Mouse (Mus musculus) heart, embryonic 14.5 days (tissue): ENCODE results near the gene Poc1b. TPM values are rescaled to one million over a fixed set of nuclear protein-coding genes. Genes with fewer than 3 reads are reported as not detected.

Source experiments
- ATAC-seq: fragments of 200-750 bp; cut with Nextera tagmentation; 2 replicates; pipeline ENCODE4 v1.8.0; 2017; ENCODE audit warnings: low read depth, moderate TSS enrichment; ENCODE audit not compliant: insufficient number of reproducible peaks, insufficient read depth, low FRiP score
- H3K27ac ChIP-seq, 2 experiments: fragments of 200-500 bp in 1 of 2; fragments of 300-500 bp in 1 of 2; sonication (generic) in 1 of 2; replicated peaks in 1 of 2; 2 replicates each; pipeline ENCODE4 v1.5.1; 2012 to 2014; ENCODE audit warnings: low read depth in 2 of 2, low read length in 2 of 2, control low read depth in 1 of 2, mild to moderate bottlenecking in 1 of 2, mixed read lengths in 1 of 2; ENCODE audit not compliant: control insufficient read depth in 1 of 2, insufficient read depth in 1 of 2
- H3K27me3 ChIP-seq: fragments of 300-500 bp; sonication (generic); 2 replicates; pipeline ENCODE4 v1.6.1; 2014; ENCODE audit warnings: mild to moderate bottlenecking, low read length, control low read depth; ENCODE audit not compliant: control insufficient read depth, insufficient read depth
- H3K36me3 ChIP-seq: fragments of 300-500 bp; sonication (generic); 2 replicates; pipeline ENCODE4 v1.6.1; 2014; ENCODE audit warnings: mild to moderate bottlenecking, control low read depth, low read length, mixed read lengths; ENCODE audit not compliant: control insufficient read depth, insufficient read depth
- H3K4me1 ChIP-seq, 2 experiments: fragments of 200-500 bp in 1 of 2; fragments of 300-500 bp in 1 of 2; sonication (generic) in 1 of 2; 2 replicates each; pipeline ENCODE4 v1.6.1; 2012 to 2014; ENCODE audit warnings: low read length in 2 of 2, control low read depth in 1 of 2, mixed read lengths in 1 of 2; ENCODE audit not compliant: control insufficient read depth in 2 of 2, insufficient read depth in 2 of 2
- H3K4me2 ChIP-seq: fragments of 300-500 bp; sonication (generic); 2 replicates; pipeline ENCODE4 v1.6.1; 2014; ENCODE audit warnings: mild to moderate bottlenecking, low read length
- H3K4me3 ChIP-seq, 2 experiments: fragments of 200-500 bp in 1 of 2; fragments of 300-500 bp in 1 of 2; sonication (generic) in 1 of 2; 2 replicates each; pipeline ENCODE4 v1.5.1; 2012 to 2014; ENCODE audit warnings: low read length in 2 of 2, mild to moderate bottlenecking in 2 of 2, control low read depth in 1 of 2, low read depth in 1 of 2, moderate library complexity in 1 of 2; ENCODE audit not compliant: control insufficient read depth in 1 of 2, insufficient read depth in 1 of 2
- H3K9ac ChIP-seq: fragments of 300-500 bp; sonication (generic); 2 replicates; pipeline ENCODE4 v1.6.1; 2014; ENCODE audit warnings: mild to moderate bottlenecking, low read length
- H3K9me3 ChIP-seq: fragments of 300-500 bp; sonication (generic); 2 replicates; pipeline ENCODE4 v1.6.1; 2016; ENCODE audit warnings: low read length, control low read depth; ENCODE audit not compliant: control insufficient read depth
- WGBS: fragments of 180-500 bp; shearing (Covaris S2); extraction: QIAGEN DNeasy Blood & Tissue Kit; methylation state at CpG from one replicate; pipeline ENCODE4 v1.1.7; 2014; 5-methylcytosine and 5-hydroxymethylcytosine counted together
- polyA plus RNA-seq: library from polyadenylated mRNA; unstranded; fragments of >200 nt; fragmentation: Nextera tagmentation; extraction: Ambion mirVana; gene quantifications from 2 replicates; pipeline ENCODE4 v1.2.1, GENCODE M21; 2014

Poc1b gene
- polyA plus RNA-seq, 1 experiment from 2014 or later: 11.7 TPM

DNA sequence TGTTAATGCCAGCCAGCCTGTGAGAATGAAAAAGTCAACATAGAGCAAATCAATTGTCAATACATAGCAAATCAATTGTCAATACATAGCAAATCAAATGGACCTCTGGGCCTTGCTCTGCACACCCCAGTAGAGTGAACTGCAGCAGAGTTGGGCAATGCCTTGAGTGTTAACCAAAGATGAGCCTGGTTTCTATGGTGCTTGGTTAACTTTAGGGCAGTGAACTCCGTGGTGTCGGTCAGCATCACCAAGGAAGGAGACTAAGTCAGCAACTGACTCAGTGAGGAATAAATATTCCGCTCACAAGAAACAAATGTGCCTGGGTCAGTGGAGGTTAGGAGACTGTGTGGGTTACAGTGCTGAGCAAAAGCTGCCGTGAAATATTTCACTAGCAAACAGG, 72.7 kb downstream of the Poc1b start:
- Histone ChIP-seq H3K27me3 (no peaks in the 10 kb centered on the region), H3K4me1 (no peaks in the 10 kb centered on the region), H3K4me3 (no peak overlapping the region), H3K27ac (no peak overlapping the region), H3K36me3 (no peaks in the 10 kb centered on the region), H3K9me3 (0 out of 2 replicates have a peak, but pooled peaks cover 3% of the 10 kb centered on the region), H3K4me2 (no peak overlapping the region), H3K9ac (no peak overlapping the region)
- 94% methylated on average over 4 of the region's 4 CpGs for WGBS
- ATAC-seq: no peak

DNA sequence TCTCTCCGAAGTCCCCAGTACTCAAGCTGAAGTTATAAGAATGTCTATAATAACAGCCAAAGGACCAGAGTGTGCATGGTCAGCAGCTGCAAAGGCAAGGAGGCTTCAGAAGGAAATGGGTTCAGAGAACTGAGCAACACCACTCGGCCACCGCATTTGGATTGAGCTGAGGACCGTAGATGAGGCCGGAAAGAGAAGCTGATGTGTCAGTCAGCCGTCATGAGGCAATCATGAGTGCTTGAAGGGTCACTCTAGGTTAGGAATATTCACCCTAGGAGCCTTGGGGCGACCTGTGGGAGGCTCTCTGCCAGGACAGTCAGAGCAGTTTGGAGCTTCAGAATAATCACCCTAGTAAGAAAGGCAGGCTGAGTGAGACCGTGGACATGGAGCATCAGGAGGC, 74.7 kb downstream of the Poc1b start:
- Histone ChIP-seq H3K9ac (no peak overlapping the region), H3K36me3 (no peaks in the 10 kb centered on the region), H3K4me3 (no peak overlapping the region), H3K4me1 (no peaks in the 10 kb centered on the region), H3K4me2 (no peak overlapping the region), H3K27me3 (no peaks in the 10 kb centered on the region), H3K9me3 (0 out of 2 replicates have a peak, but pooled peaks cover 3% of the 10 kb centered on the region), H3K27ac (no peak overlapping the region)
- WGBS: 79% methylated on average over 8 of the region's 8 CpGs
- ATAC-seq: no peak

DNA sequence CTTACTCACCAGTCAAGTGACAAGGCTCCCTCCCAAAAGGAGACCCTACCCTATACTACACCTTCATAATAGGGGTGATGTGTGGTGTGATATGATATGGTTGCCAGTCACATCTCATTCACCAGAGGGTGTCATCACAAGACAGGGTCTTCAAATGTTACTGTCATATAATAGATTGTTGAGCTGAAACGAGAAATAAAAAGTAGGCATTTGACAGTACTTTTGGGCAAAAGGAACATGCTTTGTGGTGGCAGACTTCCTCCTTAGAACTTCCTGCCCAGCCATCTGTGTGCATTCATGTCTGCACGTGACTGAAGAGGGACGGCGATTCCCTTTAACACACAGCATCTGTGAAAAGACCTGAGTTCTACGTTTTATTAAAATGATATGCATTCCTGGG, 75.3 kb downstream of the Poc1b start:
- Histone ChIP-seq H3K9me3 (0 out of 2 replicates have a peak, but pooled peaks cover 3% of the 10 kb centered on the region), H3K9ac (no peak overlapping the region), H3K27me3 (no peaks in the 10 kb centered on the region), H3K4me3 (no peak overlapping the region), H3K36me3 (no peaks in the 10 kb centered on the region), H3K27ac (no peak overlapping the region), H3K4me2 (no peak overlapping the region), H3K4me1 (no peaks in the 10 kb centered on the region)
- 76% methylated on average over 5 of the region's 5 CpGs for WGBS
- no peak for ATAC-seq

DNA sequence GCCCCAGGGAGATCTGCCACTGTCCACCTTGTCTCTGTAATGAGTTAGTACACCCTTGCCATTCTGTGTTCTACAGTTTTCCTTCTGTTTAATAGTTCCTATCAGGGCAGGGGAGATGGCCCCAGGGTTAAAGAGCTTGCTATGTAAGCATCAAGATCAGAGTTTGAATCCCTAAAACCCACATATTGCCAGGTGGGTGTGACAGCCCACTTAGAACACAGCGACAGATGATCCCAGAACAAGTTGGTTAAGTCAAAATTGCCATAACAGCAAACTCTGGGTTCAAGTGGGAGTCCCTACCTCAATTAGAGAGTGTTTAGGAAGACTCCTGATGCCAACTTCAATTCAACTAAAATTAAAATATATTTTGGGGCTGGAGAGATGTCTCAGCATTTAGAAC, 81.3 kb downstream of the Poc1b start:
- 92% methylated on average over 1 of the region's 1 CpGs for WGBS
- H3K4me1 ChIP-seq: no peaks in the 10 kb centered on the region
- H3K4me3 ChIP-seq: no peak overlapping the region
- H3K4me2 ChIP-seq: no peak overlapping the region
- H3K36me3 ChIP-seq: no peaks in the 10 kb centered on the region
- no peak overlapping the region for H3K27ac ChIP-seq
- no peaks in the 10 kb centered on the region for H3K9me3 ChIP-seq
- H3K27me3 ChIP-seq: no peaks in the 10 kb centered on the region
- ATAC-seq: no peak
- no peak overlapping the region for H3K9ac ChIP-seq

DNA sequence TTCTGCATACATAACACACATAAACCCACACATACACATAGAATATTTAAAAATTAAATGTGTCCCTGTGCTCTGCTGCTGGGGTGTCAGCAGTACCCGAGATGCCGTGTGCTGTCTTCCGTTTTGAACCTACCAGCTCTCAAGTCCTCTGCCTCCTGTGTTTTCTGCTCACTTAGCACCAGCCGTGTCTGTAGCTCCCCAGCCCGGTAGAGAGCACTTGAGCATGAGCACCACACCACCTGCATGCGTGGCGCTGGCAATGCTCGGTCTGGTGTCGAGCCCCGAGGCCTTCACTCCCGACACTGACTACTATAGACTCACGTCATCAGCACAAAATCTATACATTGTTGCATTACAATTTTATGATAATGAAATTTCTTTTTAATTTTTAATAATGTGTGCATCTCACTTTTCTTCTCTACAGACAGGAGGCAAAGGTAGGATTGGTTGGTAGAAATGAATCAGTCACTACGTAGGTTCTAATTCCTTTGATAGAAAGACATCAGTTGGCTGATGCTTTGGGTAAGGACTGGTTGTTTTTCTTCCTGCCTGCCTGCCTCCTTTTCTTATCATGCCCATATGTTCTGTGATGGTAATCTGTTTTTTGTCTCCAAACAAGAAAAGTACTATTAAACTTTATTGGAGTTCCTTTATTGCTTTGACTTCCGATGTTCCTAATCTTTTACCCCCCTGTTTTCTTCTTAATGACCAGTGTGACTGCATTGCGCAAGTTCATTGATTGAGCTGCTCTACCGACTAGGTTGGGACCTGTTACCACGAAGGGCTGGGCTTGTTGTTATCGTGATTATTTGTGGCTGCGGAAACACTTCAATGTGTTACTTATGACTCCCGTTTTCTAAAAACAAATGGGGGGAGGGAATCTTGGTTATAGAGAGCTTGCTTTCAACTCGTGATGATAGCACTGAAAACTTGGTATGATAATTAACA, 82.1 kb downstream of the Poc1b start:
- Histone ChIP-seq H3K36me3 (no peaks in the 10 kb centered on the region), H3K9me3 (no peaks in the 10 kb centered on the region), H3K9ac (no peak overlapping the region), H3K4me2 (no peak overlapping the region), H3K27me3 (no peaks in the 10 kb centered on the region), H3K4me1 (no peaks in the 10 kb centered on the region), H3K4me3 (no peak overlapping the region), H3K27ac (no peak overlapping the region)
- no peak for ATAC-seq
- 81% methylated on average over 21 of the region's 21 CpGs for WGBS

DNA sequence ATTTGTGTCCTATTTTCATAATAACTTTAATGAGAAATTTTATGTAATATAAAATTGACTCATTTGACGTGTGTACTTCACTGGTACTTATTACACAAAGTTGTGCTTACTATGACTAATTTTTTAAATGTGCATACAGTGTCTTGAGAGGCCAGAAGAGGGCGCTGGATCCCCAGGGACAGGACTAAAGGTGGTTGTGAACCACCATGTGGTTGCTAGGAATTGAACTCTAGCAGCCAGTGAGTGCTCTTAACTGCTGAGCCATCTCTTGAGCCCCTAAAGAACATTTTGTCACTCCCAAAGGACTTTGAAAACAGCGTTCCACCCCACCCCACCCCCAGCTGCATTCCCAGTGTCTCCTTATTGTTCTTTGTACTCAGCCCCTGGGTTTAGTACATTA, 84.0 kb downstream of the Poc1b start:
- WGBS: 46% methylated on average over 3 of the region's 3 CpGs
- no peak overlapping the region for H3K9ac ChIP-seq
- no peak for ATAC-seq
- H3K36me3 ChIP-seq: no peaks in the 10 kb centered on the region
- H3K27me3 ChIP-seq: no peaks in the 10 kb centered on the region
- H3K4me1 ChIP-seq: no peaks in the 10 kb centered on the region
- no peak overlapping the region for H3K4me3 ChIP-seq
- no peak overlapping the region for H3K27ac ChIP-seq
- H3K9me3 ChIP-seq: no peaks in the 10 kb centered on the region
- H3K4me2 ChIP-seq: no peak overlapping the region

DNA sequence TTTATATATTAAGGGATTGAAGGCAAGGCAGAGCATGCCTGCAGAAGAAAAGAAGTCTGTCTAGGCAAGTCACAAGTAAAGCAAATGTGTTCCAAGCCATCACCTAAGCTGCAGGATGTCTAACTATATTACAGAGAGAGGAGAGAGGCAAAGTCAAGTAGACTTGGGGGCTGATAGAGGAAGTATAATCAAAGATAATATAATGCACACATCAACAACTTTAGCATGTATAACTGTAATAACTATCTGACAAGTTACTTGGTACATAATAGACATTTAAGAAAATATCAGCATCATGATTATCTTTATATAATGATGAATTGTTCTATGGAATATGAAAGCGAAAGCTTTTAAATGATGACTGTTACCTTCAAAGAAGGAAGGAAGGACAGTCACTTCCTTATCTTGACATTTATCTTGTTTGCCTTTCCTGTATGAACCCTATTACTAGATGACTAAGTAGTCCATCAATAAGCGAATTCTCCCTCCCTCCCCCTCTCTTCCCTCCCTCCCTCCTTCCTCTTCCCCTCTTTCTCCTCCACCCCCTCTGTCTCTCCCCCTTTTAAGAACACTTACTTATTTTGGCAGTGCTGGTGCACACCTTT, 87.7 kb downstream of the Poc1b start:
- WGBS: 84% methylated on average over 2 of the region's 2 CpGs
- H3K9me3 ChIP-seq: 0 out of 2 replicates have a peak, but pooled peaks cover 2% of the 10 kb centered on the region
- no peaks in the 10 kb centered on the region for H3K4me1 ChIP-seq
- H3K4me3 ChIP-seq: no peak overlapping the region
- H3K9ac ChIP-seq: no peak overlapping the region
- H3K36me3 ChIP-seq: no peaks in the 10 kb centered on the region
- no peak for ATAC-seq
- no peaks in the 10 kb centered on the region for H3K27me3 ChIP-seq
- H3K27ac ChIP-seq: no peak overlapping the region
- H3K4me2 ChIP-seq: no peak overlapping the region
